ENCODE assay signal across 15 mouse cellular contexts in genomic region chr5:53329591-53329990, GRCm38 (mm10).
"Had no signal": no experiment of that assay in that cellular context is flagged by ENCODE, and none has a peak within 500 bp of the region (broad histone marks: within the 10 kb centered on the region; RNA-seq: fewer than 3 reads in every experiment).

No protein-coding gene starts in this region.

- DNase-seq: lung, adult 2 months; lung, postnatal 14 days; lung, postnatal 36 days; right cerebral cortex, postnatal 14 days; thymus, adult 2 months; thymus, postnatal 25 days; thymus, postnatal 4 days had no signal

- H3K27me3 ChIP-seq: midbrain, embryonic 13.5 days; midbrain, embryonic 15.5 days; neural tube, embryonic 12.5 days; stomach, embryonic 15.5 days had no signal

- H3K4me3 ChIP-seq: lung, embryonic 15.5 days; megakaryocyte, embryonic 14.5 days; midbrain, embryonic 13.5 days; midbrain, embryonic 15.5 days; neural tube, embryonic 12.5 days; stomach, embryonic 15.5 days had no signal

- H3K4me1 ChIP-seq: lung, embryonic 15.5 days had no signal

- H3K27ac ChIP-seq: lung, embryonic 15.5 days; macrophage; midbrain, embryonic 13.5 days; midbrain, embryonic 15.5 days; neural tube, embryonic 12.5 days; stomach, embryonic 15.5 days; stomach, postnatal 0 days had no signal
